Mouse (Mus musculus): Measurements from ENCODE around the gene Rgmb. TPM values are rescaled to one million over a fixed set of nuclear protein-coding genes. Genes with fewer than 3 reads are reported as not detected.

Rgmb gene
- polyA plus RNA-seq, 1 experiment, result not detected

DNA sequence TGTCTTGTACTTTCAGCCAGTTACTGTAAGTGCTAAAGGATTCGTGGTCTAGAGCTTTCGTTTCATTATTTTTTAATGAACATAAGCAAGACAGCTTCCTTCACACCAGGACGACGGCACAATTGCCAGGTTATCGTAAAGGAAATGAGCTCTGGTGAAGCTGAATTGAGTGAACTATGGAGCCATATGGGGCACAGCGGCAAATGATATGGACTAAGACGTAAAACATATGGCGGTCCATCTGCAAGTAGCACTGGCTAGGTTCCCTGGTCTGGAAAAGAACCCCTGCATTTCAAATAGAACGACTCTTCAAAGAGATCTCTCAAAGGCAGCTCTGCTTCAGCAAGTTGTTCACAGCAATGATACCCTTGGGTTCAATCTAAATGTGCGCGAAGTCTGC, 6.5 kb downstream of the Rgmb start:
- no peak overlapping the region for H3K4me3 ChIP-seq (replicated peaks)
- H3K36me3 ChIP-seq (ENCODE audit: control insufficient read depth), result no peaks in the 10 kb centered on the region
- H3K9me3 ChIP-seq (ENCODE audit: control insufficient read depth, low read length), result peaks cover 6% of the 10 kb centered on the region
- H3K27me3 ChIP-seq (ENCODE audit: control insufficient read depth), result peaks cover 62% of the 10 kb centered on the region
- peaks cover 6% of the 10 kb centered on the region for H3K4me1 ChIP-seq (ENCODE audit: control insufficient read depth)
- TF ChIP-seq TAL1 (IDR thresholded peaks at IDR 0.05; ENCODE audit: low read length) (no peak), GATA1 (IDR thresholded peaks at IDR 0.05; ENCODE audit: low read length) (no peak)

- Histone ChIP-seq H3K27me3 (ENCODE audit: control insufficient read depth) (peaks cover 57% of the 10 kb centered on the region), H3K4me1 (ENCODE audit: control insufficient read depth) (peaks cover 6% of the 10 kb centered on the region), H3K4me3 (replicated peaks) (no peak overlapping the region), H3K9me3 (ENCODE audit: control insufficient read depth, low read length) (peaks cover 6% of the 10 kb centered on the region), H3K36me3 (ENCODE audit: control insufficient read depth) (no peaks in the 10 kb centered on the region)
- TF ChIP-seq GATA1 (IDR thresholded peaks at IDR 0.05; ENCODE audit: low read length), result no peak
- no peak for TF ChIP-seq TAL1 (IDR thresholded peaks at IDR 0.05; ENCODE audit: low read length)
Observed at GRCm38 (mm10) chr17:15823838-15824237, 7.0 kb downstream of the Rgmb start.

DNA sequence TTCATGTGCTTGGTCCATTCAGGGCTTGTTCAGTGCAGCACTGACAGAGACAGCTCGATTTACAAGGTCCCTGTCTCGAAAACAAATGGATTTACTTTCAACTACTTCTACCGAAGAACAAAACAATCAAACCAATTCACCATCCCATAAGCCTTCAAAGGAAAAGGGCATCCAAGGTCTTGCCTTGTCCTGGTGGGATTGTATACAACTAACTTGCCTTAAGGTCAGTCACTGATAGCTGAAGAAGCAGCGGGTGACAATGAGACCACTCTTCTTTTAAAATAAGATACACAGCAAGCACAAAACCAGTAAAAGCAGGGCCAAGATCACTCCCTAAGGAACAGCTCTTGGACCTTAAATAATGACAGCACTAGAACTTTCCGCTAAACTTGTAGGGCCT, 7.6 kb downstream of the Rgmb start:
- H3K4me1 ChIP-seq (ENCODE audit: control insufficient read depth), result peaks cover 6% of the 10 kb centered on the region
- H3K27me3 ChIP-seq (ENCODE audit: control insufficient read depth), result peaks cover 52% of the 10 kb centered on the region
- peaks cover 6% of the 10 kb centered on the region for H3K9me3 ChIP-seq (ENCODE audit: control insufficient read depth, low read length)
- TF ChIP-seq GATA1 (IDR thresholded peaks at IDR 0.05; ENCODE audit: low read length) (no peak), TAL1 (IDR thresholded peaks at IDR 0.05; ENCODE audit: low read length) (no peak)
- H3K4me3 ChIP-seq (replicated peaks), result no peak overlapping the region
- H3K36me3 ChIP-seq (ENCODE audit: control insufficient read depth), result no peaks in the 10 kb centered on the region

- TF ChIP-seq GATA1 (IDR thresholded peaks at IDR 0.05; ENCODE audit: low read length) (no peak), TAL1 (IDR thresholded peaks at IDR 0.05; ENCODE audit: low read length) (no peak)
Observed at GRCm38 (mm10) chr17:15822376-15822775, 8.5 kb downstream of the Rgmb start.

DNA sequence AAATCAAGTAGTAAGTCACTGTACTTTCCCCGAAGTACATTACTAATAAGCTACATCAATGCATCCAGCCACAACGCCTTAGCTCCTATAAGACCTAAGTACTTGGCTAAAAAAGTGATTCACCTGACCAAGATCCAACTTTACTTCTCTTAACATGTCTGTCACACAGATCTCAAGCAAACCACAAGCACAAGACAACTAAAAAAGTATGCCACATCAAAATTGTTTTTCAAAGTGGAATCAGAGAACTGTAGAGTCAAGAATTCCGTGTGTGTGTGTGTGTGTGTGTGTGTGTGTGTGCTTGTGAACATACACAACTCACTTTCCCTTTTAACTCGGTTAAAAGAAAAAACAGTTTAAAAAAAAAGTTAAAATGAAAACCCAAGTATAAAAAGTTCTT, 9.1 kb downstream of the Rgmb start:
- Histone ChIP-seq H3K4me3 (replicated peaks) (no peak overlapping the region), H3K4me1 (ENCODE audit: control insufficient read depth) (peaks cover 6% of the 10 kb centered on the region), H3K9me3 (ENCODE audit: control insufficient read depth, low read length) (peaks cover 6% of the 10 kb centered on the region), H3K36me3 (ENCODE audit: control insufficient read depth) (no peaks in the 10 kb centered on the region), H3K27me3 (ENCODE audit: control insufficient read depth) (peaks cover 37% of the 10 kb centered on the region)
- TF ChIP-seq TAL1 (IDR thresholded peaks at IDR 0.05; ENCODE audit: low read length) (no peak), GATA1 (IDR thresholded peaks at IDR 0.05; ENCODE audit: low read length) (no peak)

More at GRCm38 (mm10) chr17:15822376-15822775, 8.5 kb downstream of the Rgmb start:
- peaks cover 6% of the 10 kb centered on the region for H3K9me3 ChIP-seq (ENCODE audit: control insufficient read depth, low read length)
- no peak overlapping the region for H3K4me3 ChIP-seq (replicated peaks)
- peaks cover 6% of the 10 kb centered on the region for H3K4me1 ChIP-seq (ENCODE audit: control insufficient read depth)
- H3K36me3 ChIP-seq (ENCODE audit: control insufficient read depth), result no peaks in the 10 kb centered on the region
- peaks cover 43% of the 10 kb centered on the region for H3K27me3 ChIP-seq (ENCODE audit: control insufficient read depth)

GRCm38 (mm10) chr17:15820761-15821160, 10.1 kb downstream of the Rgmb start:
- H3K36me3 ChIP-seq (ENCODE audit: control insufficient read depth), result no peaks in the 10 kb centered on the region
- peaks cover 27% of the 10 kb centered on the region for H3K27me3 ChIP-seq (ENCODE audit: control insufficient read depth)
- H3K4me1 ChIP-seq (ENCODE audit: control insufficient read depth), result no peaks in the 10 kb centered on the region; the same call in 1 of the 2 replicates
- no peak for TF ChIP-seq TAL1 (IDR thresholded peaks at IDR 0.05; ENCODE audit: low read length)
- no peak for TF ChIP-seq GATA1 (IDR thresholded peaks at IDR 0.05; ENCODE audit: low read length)
- no peak overlapping the region for H3K4me3 ChIP-seq (replicated peaks)
- H3K9me3 ChIP-seq (ENCODE audit: control insufficient read depth, low read length), result no peaks in the 10 kb centered on the region; the same call in 1 of the 2 replicates

- TF ChIP-seq TAL1 (IDR thresholded peaks at IDR 0.05; ENCODE audit: low read length) (no peak), GATA1 (IDR thresholded peaks at IDR 0.05; ENCODE audit: low read length) (no peak)
- H3K9me3 ChIP-seq (ENCODE audit: control insufficient read depth, low read length), result no peaks in the 10 kb centered on the region
- peaks cover 21% of the 10 kb centered on the region for H3K27me3 ChIP-seq (ENCODE audit: control insufficient read depth)
- H3K4me1 ChIP-seq (ENCODE audit: control insufficient read depth), result no peaks in the 10 kb centered on the region
- H3K4me3 ChIP-seq (replicated peaks), result no peak overlapping the region
- no peaks in the 10 kb centered on the region for H3K36me3 ChIP-seq (ENCODE audit: control insufficient read depth)
Observed at GRCm38 (mm10) chr17:15820146-15820545, 10.7 kb downstream of the Rgmb start.

GRCm38 (mm10) chr17:15818372-15818771, 12.5 kb downstream of the Rgmb start:
- peaks cover 5% of the 10 kb centered on the region; the same call in 1 of the 2 replicates for H3K27me3 ChIP-seq (ENCODE audit: control insufficient read depth)
- H3K9me3 ChIP-seq (ENCODE audit: control insufficient read depth, low read length), result no peaks in the 10 kb centered on the region
- no peaks in the 10 kb centered on the region for H3K36me3 ChIP-seq (ENCODE audit: control insufficient read depth)
- TF ChIP-seq GATA1 (IDR thresholded peaks at IDR 0.05; ENCODE audit: low read length) (no peak), TAL1 (IDR thresholded peaks at IDR 0.05; ENCODE audit: low read length) (no peak)
- H3K4me1 ChIP-seq (ENCODE audit: control insufficient read depth), result no peaks in the 10 kb centered on the region
- no peak overlapping the region for H3K4me3 ChIP-seq (replicated peaks)

DNA sequence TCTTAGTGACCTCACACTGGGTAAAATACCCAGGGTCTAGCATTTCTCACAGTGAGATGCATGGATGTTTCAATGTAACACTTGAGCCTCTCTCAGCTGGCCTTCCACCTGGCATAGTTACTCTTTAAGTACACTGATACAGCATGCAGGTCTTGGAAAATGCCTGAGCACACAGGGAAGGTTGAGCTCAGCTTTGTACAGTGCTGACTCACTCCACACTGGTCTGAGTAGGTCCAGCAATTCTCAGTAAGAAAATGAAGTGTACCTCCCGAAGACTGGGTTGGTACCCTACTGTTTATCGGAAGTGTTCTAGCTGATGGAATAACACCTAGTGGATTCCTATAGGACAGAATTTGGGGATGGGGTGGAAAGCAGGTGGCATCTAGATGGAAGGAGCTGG, 13.2 kb downstream of the Rgmb start:
- no peaks in the 10 kb centered on the region for H3K36me3 ChIP-seq (ENCODE audit: control insufficient read depth)
- H3K9me3 ChIP-seq (ENCODE audit: control insufficient read depth, low read length), result no peaks in the 10 kb centered on the region
- H3K4me1 ChIP-seq (ENCODE audit: control insufficient read depth), result no peaks in the 10 kb centered on the region
- 0 out of 2 replicates have a peak, but pooled peaks cover 2% of the 10 kb centered on the region for H3K27me3 ChIP-seq (ENCODE audit: control insufficient read depth)
- no peak overlapping the region for H3K4me3 ChIP-seq (replicated peaks)
- TF ChIP-seq GATA1 (IDR thresholded peaks at IDR 0.05; ENCODE audit: low read length) (no peak), TAL1 (IDR thresholded peaks at IDR 0.05; ENCODE audit: low read length) (no peak)

DNA sequence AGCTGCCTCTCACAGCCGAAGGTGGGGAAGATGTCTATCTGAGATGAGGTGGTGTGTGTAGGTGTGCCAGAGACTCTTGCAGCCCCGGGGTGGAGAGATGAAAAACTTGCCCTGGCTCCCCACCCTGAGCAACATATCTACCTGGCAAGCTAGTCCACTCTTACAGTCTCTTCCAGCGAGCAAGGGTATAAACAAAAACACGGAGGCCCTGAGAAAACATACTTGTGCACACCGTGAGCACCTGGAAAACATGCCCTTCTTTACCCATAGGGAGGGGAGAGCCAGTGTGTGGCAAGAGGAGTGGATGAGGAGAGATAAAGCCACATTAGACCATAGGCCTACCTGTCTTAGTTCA, 13.8 kb downstream of the Rgmb start:
- Histone ChIP-seq H3K4me1 (ENCODE audit: control insufficient read depth) (no peaks in the 10 kb centered on the region), H3K27me3 (ENCODE audit: control insufficient read depth) (no peaks in the 10 kb centered on the region), H3K9me3 (ENCODE audit: control insufficient read depth, low read length) (no peaks in the 10 kb centered on the region), H3K36me3 (ENCODE audit: control insufficient read depth) (no peaks in the 10 kb centered on the region), H3K4me3 (replicated peaks) (no peak overlapping the region)
- TF ChIP-seq GATA1 (IDR thresholded peaks at IDR 0.05; ENCODE audit: low read length) (no peak), TAL1 (IDR thresholded peaks at IDR 0.05; ENCODE audit: low read length) (no peak)

Measured in erythroblast, embryonic 14.5 days (primary cell).